Mouse (Mus musculus) forebrain, embryonic 15.5 days (tissue): Measurements from ENCODE around the gene Tgfbr1. TPM values are rescaled to one million over a fixed set of nuclear protein-coding genes. Genes with fewer than 3 reads are reported as not detected.

Source experiments
- polyA plus RNA-seq: library from polyadenylated mRNA; unstranded; fragments of >200 nt; fragmentation: Nextera tagmentation; extraction: Ambion mirVana; gene quantifications from 2 replicates; pipeline ENCODE4 v1.2.1, GENCODE M21; 2015

Gene Tgfbr1
- polyA plus RNA-seq, 1 experiment from 2014 or later = 46.5 TPM

Other genes with a start within 250 kb of the Tgfbr1 start
- gene Col15a1, start 145.1 kb upstream of the Tgfbr1 start, polyA plus RNA-seq = 1.4 and 3.1 TPM in 2 replicates
- gene Alg2, start 121.1 kb downstream of the Tgfbr1 start, polyA plus RNA-seq = 192 and 207 TPM in 2 replicates
- 256 and 269 TPM in 2 replicates for gene Sec61b, start 121.4 kb downstream of the Tgfbr1 start, polyA plus RNA-seq